Mouse (Mus musculus): ENCODE results near the gene Gpd2. TPM values are rescaled to one million over a fixed set of nuclear protein-coding genes. Genes with fewer than 3 reads are reported as not detected.
A peak's percentile ranks its signal among the peaks of the same experiment; 100 is the strongest.

The Gpd2 gene
- polyA plus RNA-seq, 1 experiment: 220 TPM

- TF ChIP-seq POLR2A (IDR thresholded peaks at IDR 0.05; ENCODE audit: control insufficient read depth, low read depth, low read length): no peak
- no peak for TF ChIP-seq CTCF (IDR thresholded peaks at IDR 0.05; ENCODE audit: control insufficient read depth, insufficient read depth, insufficient replicate concordance, low read depth, low read length)
- Histone ChIP-seq H3K27ac (ENCODE audit: control insufficient read depth, insufficient read depth, low read depth, low read length) (no peak overlapping the region), H3K27me3 (ENCODE audit: control insufficient read depth, insufficient read depth, low read length) (no peaks in the 10 kb centered on the region), H3K4me1 (ENCODE audit: control insufficient read depth, insufficient read depth, low read length) (no peaks in the 10 kb centered on the region), H3K36me3 (ENCODE audit: control insufficient read depth, insufficient read depth, low read length) (no peaks in the 10 kb centered on the region), H3K4me3 (ENCODE audit: control insufficient read depth, low read depth, low read length) (peak overlapping the region; percentile 17)
Observed at GRCm38 (mm10) chr2:57269690-57270435, 32.4 kb downstream of the Gpd2 start.

- Histone ChIP-seq H3K4me1 (ENCODE audit: control insufficient read depth, insufficient read depth, low read length) (no peaks in the 10 kb centered on the region), H3K27ac (ENCODE audit: control insufficient read depth, insufficient read depth, low read depth, low read length) (no peak overlapping the region), H3K27me3 (ENCODE audit: control insufficient read depth, insufficient read depth, low read length) (no peaks in the 10 kb centered on the region), H3K36me3 (ENCODE audit: control insufficient read depth, insufficient read depth, low read length) (no peaks in the 10 kb centered on the region), H3K4me3 (ENCODE audit: control insufficient read depth, low read depth, low read length) (no peak overlapping the region)
- no peak for TF ChIP-seq POLR2A (IDR thresholded peaks at IDR 0.05; ENCODE audit: control insufficient read depth, low read depth, low read length)
- TF ChIP-seq CTCF (IDR thresholded peaks at IDR 0.05; ENCODE audit: control insufficient read depth, insufficient read depth, insufficient replicate concordance, low read depth, low read length): no peak
Observed at GRCm38 (mm10) chr2:57280190-57280723, 42.8 kb downstream of the Gpd2 start.

DNA sequence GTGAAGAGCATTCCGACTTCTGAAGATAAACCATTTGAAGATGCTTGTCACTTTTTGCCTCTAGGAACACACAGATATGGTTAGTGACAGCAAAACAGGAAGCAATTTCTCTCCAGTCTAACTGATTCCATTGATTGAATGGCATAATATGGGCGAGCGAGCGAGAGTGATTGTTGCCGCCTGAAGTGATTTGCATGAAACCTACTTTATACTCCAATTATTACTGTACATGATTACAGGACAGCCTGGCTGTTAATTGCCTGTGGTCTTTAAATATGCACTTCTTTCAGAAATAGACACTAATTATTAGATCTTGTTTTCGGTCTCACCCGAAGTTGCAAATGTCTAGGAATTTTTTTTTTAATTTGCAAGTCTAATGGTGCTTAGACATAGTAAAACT, 46.4 kb downstream of the Gpd2 start:
- TF ChIP-seq CTCF (IDR thresholded peaks at IDR 0.05; ENCODE audit: control insufficient read depth, insufficient read depth, insufficient replicate concordance, low read depth, low read length) (no peak), POLR2A (IDR thresholded peaks at IDR 0.05; ENCODE audit: control insufficient read depth, low read depth, low read length) (no peak)
- H3K4me3 ChIP-seq (ENCODE audit: control insufficient read depth, low read depth, low read length): no peak overlapping the region

GRCm38 (mm10) chr2:57285197-57285596, 47.8 kb downstream of the Gpd2 start:
- H3K36me3 ChIP-seq (ENCODE audit: control insufficient read depth, insufficient read depth, low read length): no peaks in the 10 kb centered on the region
- TF ChIP-seq POLR2A (IDR thresholded peaks at IDR 0.05; ENCODE audit: control insufficient read depth, low read depth, low read length) (no peak), CTCF (IDR thresholded peaks at IDR 0.05; ENCODE audit: control insufficient read depth, insufficient read depth, insufficient replicate concordance, low read depth, low read length) (no peak)
- no peak overlapping the region for H3K4me3 ChIP-seq (ENCODE audit: control insufficient read depth, low read depth, low read length)
- no peaks in the 10 kb centered on the region for H3K4me1 ChIP-seq (ENCODE audit: control insufficient read depth, insufficient read depth, low read length)
- H3K27me3 ChIP-seq (ENCODE audit: control insufficient read depth, insufficient read depth, low read length): no peaks in the 10 kb centered on the region
- no peak overlapping the region for H3K27ac ChIP-seq (ENCODE audit: control insufficient read depth, insufficient read depth, low read depth, low read length)

More for the DNA sequence above, 46.4 kb downstream of the Gpd2 start:
- no peak overlapping the region for H3K27ac ChIP-seq (ENCODE audit: control insufficient read depth, insufficient read depth, low read depth, low read length)
- H3K4me1 ChIP-seq (ENCODE audit: control insufficient read depth, insufficient read depth, low read length): no peaks in the 10 kb centered on the region
- H3K27me3 ChIP-seq (ENCODE audit: control insufficient read depth, insufficient read depth, low read length): no peaks in the 10 kb centered on the region
- no peaks in the 10 kb centered on the region for H3K36me3 ChIP-seq (ENCODE audit: control insufficient read depth, insufficient read depth, low read length)

DNA sequence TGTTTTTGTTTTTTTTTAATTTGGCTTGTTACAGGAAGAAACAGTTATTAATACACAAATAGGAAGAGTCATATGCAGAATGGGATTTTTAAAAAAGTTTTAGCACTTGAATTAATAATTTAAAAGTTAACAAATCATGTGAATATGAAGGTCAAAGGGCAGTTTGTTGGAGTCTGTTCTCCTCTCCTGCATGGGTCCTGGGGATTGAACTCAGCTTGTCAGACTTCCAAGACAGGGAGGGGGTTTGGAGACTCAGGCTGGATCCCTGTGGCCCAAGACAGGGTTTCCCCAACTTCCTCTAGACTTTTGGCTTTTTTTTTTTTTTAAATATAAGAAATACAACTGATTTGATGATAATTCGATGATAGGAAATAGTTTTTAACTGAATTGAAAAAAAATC, 50.6 kb downstream of the Gpd2 start:
- no peaks in the 10 kb centered on the region for H3K36me3 ChIP-seq (ENCODE audit: control insufficient read depth, insufficient read depth, low read length)
- H3K4me3 ChIP-seq (ENCODE audit: control insufficient read depth, low read depth, low read length): no peak overlapping the region
- H3K27ac ChIP-seq (ENCODE audit: control insufficient read depth, insufficient read depth, low read depth, low read length): no peak overlapping the region
- no peaks in the 10 kb centered on the region for H3K27me3 ChIP-seq (ENCODE audit: control insufficient read depth, insufficient read depth, low read length)
- no peaks in the 10 kb centered on the region for H3K4me1 ChIP-seq (ENCODE audit: control insufficient read depth, insufficient read depth, low read length)
- TF ChIP-seq POLR2A (IDR thresholded peaks at IDR 0.05; ENCODE audit: control insufficient read depth, low read depth, low read length) (no peak), CTCF (IDR thresholded peaks at IDR 0.05; ENCODE audit: control insufficient read depth, insufficient read depth, insufficient replicate concordance, low read depth, low read length) (no peak)

GRCm38 (mm10) chr2:57293571-57293970, 56.1 kb downstream of the Gpd2 start:
- Histone ChIP-seq H3K4me3 (ENCODE audit: control insufficient read depth, low read depth, low read length) (no peak overlapping the region), H3K27me3 (ENCODE audit: control insufficient read depth, insufficient read depth, low read length) (no peaks in the 10 kb centered on the region), H3K27ac (ENCODE audit: control insufficient read depth, insufficient read depth, low read depth, low read length) (no peak overlapping the region), H3K36me3 (ENCODE audit: control insufficient read depth, insufficient read depth, low read length) (no peaks in the 10 kb centered on the region), H3K4me1 (ENCODE audit: control insufficient read depth, insufficient read depth, low read length) (no peaks in the 10 kb centered on the region)
- TF ChIP-seq POLR2A (IDR thresholded peaks at IDR 0.05; ENCODE audit: control insufficient read depth, low read depth, low read length) (no peak), CTCF (IDR thresholded peaks at IDR 0.05; ENCODE audit: control insufficient read depth, insufficient read depth, insufficient replicate concordance, low read depth, low read length) (no peak)

GRCm38 (mm10) chr2:57296069-57296468, 58.6 kb downstream of the Gpd2 start:
- no peak overlapping the region for H3K27ac ChIP-seq (ENCODE audit: control insufficient read depth, insufficient read depth, low read depth, low read length)
- no peak overlapping the region for H3K4me3 ChIP-seq (ENCODE audit: control insufficient read depth, low read depth, low read length)
- no peaks in the 10 kb centered on the region for H3K27me3 ChIP-seq (ENCODE audit: control insufficient read depth, insufficient read depth, low read length)
- TF ChIP-seq POLR2A (IDR thresholded peaks at IDR 0.05; ENCODE audit: control insufficient read depth, low read depth, low read length) (no peak), CTCF (IDR thresholded peaks at IDR 0.05; ENCODE audit: control insufficient read depth, insufficient read depth, insufficient replicate concordance, low read depth, low read length) (no peak)
- H3K4me1 ChIP-seq (ENCODE audit: control insufficient read depth, insufficient read depth, low read length): no peaks in the 10 kb centered on the region
- H3K36me3 ChIP-seq (ENCODE audit: control insufficient read depth, insufficient read depth, low read length): no peaks in the 10 kb centered on the region
